Mouse (Mus musculus) cerebellum, adult (tissue): ENCODE measurements around the gene Gm5737.
A peak's percentile ranks its signal among the peaks of the same experiment; 100 is the strongest.

Experiments
- ATAC-seq: cut with Nextera tagmentation; 2 replicates; pipeline ENCODE4 v1.9.2; 2017; ENCODE audit warnings: mild to moderate bottlenecking, moderate library complexity, mixed read lengths; ENCODE audit not compliant: insufficient number of reproducible peaks, low FRiP score, low TSS enrichment

The Gm5737 gene

GRCm38 (mm10) chr7:120842345-120843036 is 30.3 kb downstream of the Gm5737 start, which contains the start of gene Eef2k:
TSS of gene Eef2k (plus strand) at chr7:120842831.
- peak; percentile 81 for ATAC-seq

- peak; percentile 69; the same call in 1 of the 2 replicates for ATAC-seq
Observed at GRCm38 (mm10) chr7:120843037-120843621, 31.0 kb downstream of the Gm5737 start.

GRCm38 (mm10) chr7:120843852-120844435 is 31.8 kb downstream of the Gm5737 start:
- ATAC-seq = 0 out of 2 replicates have a peak, but pooled peaks have one; percentile 18

GRCm38 (mm10) chr7:120844689-120845088 is 32.5 kb downstream of the Gm5737 start:
- ATAC-seq = no peak

- no peak for ATAC-seq
Observed at GRCm38 (mm10) chr7:120848831-120849512, 36.8 kb downstream of the Gm5737 start.

GRCm38 (mm10) chr7:120850165-120850564 is 38.0 kb downstream of the Gm5737 start:
- ATAC-seq = no peak

- no peak for ATAC-seq
Observed at GRCm38 (mm10) chr7:120859854-120860253, 47.7 kb downstream of the Gm5737 start.

- no peak for ATAC-seq
Observed at GRCm38 (mm10) chr7:120860799-120861487, 48.8 kb downstream of the Gm5737 start.

GRCm38 (mm10) chr7:120861488-120862047 is 49.4 kb downstream of the Gm5737 start:
- ATAC-seq = no peak

GRCm38 (mm10) chr7:120862196-120862595 is 50.0 kb downstream of the Gm5737 start:
- ATAC-seq = no peak

GRCm38 (mm10) chr7:120862626-120863025 is 50.5 kb downstream of the Gm5737 start:
- no peak for ATAC-seq

GRCm38 (mm10) chr7:120863476-120863875 is 51.3 kb downstream of the Gm5737 start:
- ATAC-seq = no peak

- no peak for ATAC-seq
Observed at GRCm38 (mm10) chr7:120865100-120865499, 52.9 kb downstream of the Gm5737 start.

- ATAC-seq = no peak
Observed at GRCm38 (mm10) chr7:120865832-120866231, 53.7 kb downstream of the Gm5737 start.

- ATAC-seq = no peak
Observed at GRCm38 (mm10) chr7:120866684-120867083, 54.5 kb downstream of the Gm5737 start.

GRCm38 (mm10) chr7:120867720-120868119 is 55.6 kb downstream of the Gm5737 start:
- ATAC-seq = no peak

GRCm38 (mm10) chr7:120869883-120870282 is 57.7 kb downstream of the Gm5737 start:
- ATAC-seq = no peak

- ATAC-seq = no peak
Observed at GRCm38 (mm10) chr7:120870431-120871008, 58.4 kb downstream of the Gm5737 start.

- ATAC-seq = no peak
Observed at GRCm38 (mm10) chr7:120873083-120873482, 60.9 kb downstream of the Gm5737 start.

- ATAC-seq = no peak
Observed at GRCm38 (mm10) chr7:120874021-120874420, 61.9 kb downstream of the Gm5737 start.
